Mouse (Mus musculus) olfactory bulb, adult 2 months (tissue): Measurements from ENCODE around the gene Smpdl3a.

ENCODE experiments used
- CTCF ChIP-seq: fragments of 200-500 bp; IDR thresholded peaks from 2 replicates; pipeline ENCODE4 v1.5.1; 2012; ENCODE audit warnings: low read depth, mild to moderate bottlenecking, low read length, moderate library complexity; ENCODE audit not compliant: insufficient read depth
- POLR2A ChIP-seq: fragments of 200-500 bp; IDR thresholded peaks from 2 replicates; pipeline ENCODE4 v1.6.1; 2012; ENCODE audit warnings: mild to moderate bottlenecking, low read depth, low read length, moderate library complexity; ENCODE audit not compliant: insufficient read depth

DNA sequence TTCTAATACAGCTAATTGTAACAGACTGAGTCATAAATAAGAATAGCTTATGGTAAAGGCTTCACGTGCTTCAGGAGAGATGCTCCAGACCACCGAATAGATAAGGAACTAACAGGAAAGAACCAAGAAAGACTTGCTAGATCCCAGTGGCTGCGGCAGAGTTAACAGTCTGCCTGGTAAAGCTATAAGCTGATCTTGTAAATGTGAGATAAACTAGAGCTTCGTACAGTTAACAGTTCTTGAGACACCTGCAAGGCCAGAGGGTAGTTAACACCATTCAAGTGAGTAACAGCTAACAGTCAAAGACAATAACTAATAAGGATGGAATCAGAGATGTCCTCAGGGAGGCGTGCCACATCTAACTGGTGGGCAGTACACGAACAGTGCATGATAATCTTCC is 21.7 kb downstream of the Smpdl3a start:
- TF ChIP-seq CTCF: no peak
- TF ChIP-seq POLR2A: no peak
